Mouse (Mus musculus) stomach, embryonic 14.5 days (tissue): ENCODE results near the gene Olfr1380. TPM values are rescaled to one million over a fixed set of nuclear protein-coding genes. Genes with fewer than 3 reads are reported as not detected.
"Not testable (repeated sequence)": the region's sequence is repeated elsewhere in the genome, so short reads cannot be mapped to it uniquely, and the experiment has no call there.

Source experiments
- ATAC-seq: fragments of 200-750 bp; cut with Nextera tagmentation; 2 replicates; pipeline ENCODE4 v1.8.0; 2017; ENCODE audit warnings: low read depth, moderate TSS enrichment; ENCODE audit not compliant: insufficient number of reproducible peaks, insufficient read depth, low FRiP score
- H3K27ac ChIP-seq: fragments of 300-500 bp; sonication (generic); 2 replicates; pipeline ENCODE4 v1.5.1; 2014; ENCODE audit warnings: mild to moderate bottlenecking, low read length, moderate library complexity, mixed read lengths
- H3K27me3 ChIP-seq: fragments of 300-500 bp; sonication (generic); 2 replicates; pipeline ENCODE4 v1.6.1; 2014; ENCODE audit warnings: low read length, control low read depth, mixed read lengths; ENCODE audit not compliant: control insufficient read depth, insufficient read depth
- H3K36me3 ChIP-seq: fragments of 300-500 bp; sonication (generic); 2 replicates; pipeline ENCODE4 v1.6.1; 2014; ENCODE audit warnings: mild to moderate bottlenecking, control low read depth, low read length, moderate library complexity, mixed read lengths; ENCODE audit not compliant: control insufficient read depth, insufficient read depth
- H3K4me1 ChIP-seq: fragments of 300-500 bp; sonication (generic); 2 replicates; pipeline ENCODE4 v1.6.1; 2014; ENCODE audit warnings: low read length, control low read depth, mixed read lengths; ENCODE audit not compliant: control insufficient read depth, insufficient read depth
- H3K4me2 ChIP-seq: fragments of 300-500 bp; sonication (generic); replicated peaks from 2 replicates; pipeline ENCODE4 v1.6.1; 2014; ENCODE audit warnings: low read depth, low read length, control low read depth
- H3K4me3 ChIP-seq: fragments of 300-500 bp; sonication (generic); 2 replicates; pipeline ENCODE4 v1.5.1; 2014; ENCODE audit warnings: low read depth, low read length, control low read depth
- H3K9ac ChIP-seq: fragments of 300-500 bp; sonication (generic); replicated peaks from 2 replicates; pipeline ENCODE4 v1.6.1; 2014; ENCODE audit warnings: low read depth, mild to moderate bottlenecking, control low read depth, low read length, moderate library complexity, mixed read lengths
- H3K9me3 ChIP-seq: fragments of 300-500 bp; sonication (generic); 2 replicates; pipeline ENCODE4 v1.6.1; 2016; ENCODE audit warnings: low read depth, low read length, control low read depth; ENCODE audit not compliant: control insufficient read depth
- WGBS: fragments of 180-500 bp; shearing (Covaris S2); extraction: QIAGEN DNeasy Blood & Tissue Kit; methylation state at CpG from one replicate; pipeline ENCODE4 v1.1.7; 2014; 5-methylcytosine and 5-hydroxymethylcytosine counted together
- polyA plus RNA-seq: library from polyadenylated mRNA; unstranded; fragments of >200 nt; fragmentation: Nextera tagmentation; extraction: Ambion mirVana; gene quantifications from 2 replicates; pipeline ENCODE4 v1.2.1, GENCODE M21; 2014

Olfr1380 gene
- polyA plus RNA-seq = not detected in 2 replicates

- H3K9ac ChIP-seq, H3K4me1 ChIP-seq, H3K27me3 ChIP-seq, ATAC-seq, H3K27ac ChIP-seq, H3K9me3 ChIP-seq, H3K4me3 ChIP-seq, H3K36me3 ChIP-seq, H3K4me2 ChIP-seq: not testable (repeated sequence)
- 67% methylated on average over 5 of the region's 5 CpGs for WGBS
Observed at GRCm38 (mm10) chr11:49556578-49556977, at the start of gene Olfr1380. Olfr1380 (plus strand) TSS chr11:49556878.

GRCm38 (mm10) chr11:49518086-49518485 lies 38.6 kb upstream of the Olfr1380 start:
- Histone ChIP-seq H3K4me3 (no peak overlapping the region), H3K4me1 (no peaks in the 10 kb centered on the region), H3K9ac (no peak overlapping the region), H3K4me2 (no peak overlapping the region), H3K9me3 (no peaks in the 10 kb centered on the region), H3K27ac (no peak overlapping the region), H3K27me3 (no peaks in the 10 kb centered on the region), H3K36me3 (no peaks in the 10 kb centered on the region)
- 70% methylated on average over 5 of the region's 5 CpGs for WGBS
- no peak for ATAC-seq

GRCm38 (mm10) chr11:49519348-49519747 lies 37.3 kb upstream of the Olfr1380 start, which contains the start of gene Olfr1383:
Olfr1383 (plus strand) TSS chr11:49519648.
- no peaks in the 10 kb centered on the region for H3K27me3 ChIP-seq
- H3K4me1 ChIP-seq = no peaks in the 10 kb centered on the region
- ATAC-seq = no peak
- H3K9ac ChIP-seq = no peak within 1 kb of the TSS
- H3K4me3 ChIP-seq = no peak within 1 kb of the TSS
- H3K4me2 ChIP-seq = no peak within 1 kb of the TSS
- H3K36me3 ChIP-seq = no peaks in the 10 kb centered on the region
- no peak within 1 kb of the TSS for H3K27ac ChIP-seq
- H3K9me3 ChIP-seq = no peaks in the 10 kb centered on the region

- H3K4me2 ChIP-seq = no peak within 1 kb of the TSS
- no peak for ATAC-seq
- H3K4me3 ChIP-seq = no peak within 1 kb of the TSS
- 85% methylated on average over 3 of the region's 3 CpGs for WGBS
- H3K9me3 ChIP-seq = no peaks in the 10 kb centered on the region
- H3K9ac ChIP-seq = no peak within 1 kb of the TSS
- H3K36me3 ChIP-seq = no peaks in the 10 kb centered on the region
- no peaks in the 10 kb centered on the region for H3K27me3 ChIP-seq
- H3K4me1 ChIP-seq = no peaks in the 10 kb centered on the region
- H3K27ac ChIP-seq = no peak within 1 kb of the TSS
Observed at GRCm38 (mm10) chr11:49527947-49528346, 28.7 kb upstream of the Olfr1380 start, which contains the start of gene Olfr1382. Olfr1382 (plus strand) TSS chr11:49528247.

GRCm38 (mm10) chr11:49532761-49533160 lies 23.9 kb upstream of the Olfr1380 start:
- Histone ChIP-seq H3K27ac (no peak overlapping the region), H3K4me2 (no peak overlapping the region), H3K27me3 (no peaks in the 10 kb centered on the region), H3K9me3 (no peaks in the 10 kb centered on the region), H3K36me3 (no peaks in the 10 kb centered on the region), H3K9ac (no peak overlapping the region), H3K4me1 (no peaks in the 10 kb centered on the region), H3K4me3 (no peak overlapping the region)
- ATAC-seq = no peak

- H3K4me2 ChIP-seq, H3K9ac ChIP-seq, H3K36me3 ChIP-seq, H3K27me3 ChIP-seq, H3K4me1 ChIP-seq, H3K4me3 ChIP-seq, H3K27ac ChIP-seq, H3K9me3 ChIP-seq, ATAC-seq: not testable (repeated sequence)
- 65% methylated on average over 2 of the region's 2 CpGs for WGBS
Observed at GRCm38 (mm10) chr11:49536631-49537030, 20.0 kb upstream of the Olfr1380 start.

- not testable (repeated sequence) for H3K9ac ChIP-seq, H3K27ac ChIP-seq, ATAC-seq, H3K4me3 ChIP-seq, H3K36me3 ChIP-seq, H3K9me3 ChIP-seq, H3K4me2 ChIP-seq, H3K4me1 ChIP-seq, H3K27me3 ChIP-seq
- WGBS = 67% methylated on average over 3 of the region's 3 CpGs
Observed at GRCm38 (mm10) chr11:49543149-49543548, 13.5 kb upstream of the Olfr1380 start, which contains the start of gene Olfr1381. Olfr1381 (plus strand) TSS chr11:49543449.

GRCm38 (mm10) chr11:49554033-49554432 lies 2.6 kb upstream of the Olfr1380 start:
- not testable (repeated sequence) for H3K4me3 ChIP-seq, H3K27ac ChIP-seq, H3K9ac ChIP-seq, H3K36me3 ChIP-seq, H3K4me2 ChIP-seq, H3K4me1 ChIP-seq, H3K9me3 ChIP-seq, ATAC-seq, H3K27me3 ChIP-seq
- WGBS = 66% methylated on average over 3 of the region's 3 CpGs

GRCm38 (mm10) chr11:49575054-49575453 lies 18.4 kb downstream of the Olfr1380 start:
- H3K9me3 ChIP-seq, H3K36me3 ChIP-seq, H3K9ac ChIP-seq, H3K4me2 ChIP-seq, H3K4me3 ChIP-seq, ATAC-seq, H3K27ac ChIP-seq, H3K27me3 ChIP-seq, H3K4me1 ChIP-seq: not testable (repeated sequence)
- 35% methylated on average over 2 of the region's 2 CpGs for WGBS
